Mouse (Mus musculus) MEL (cell line): ENCODE measurements around the gene Anxa4. TPM values are rescaled to one million over a fixed set of nuclear protein-coding genes. Genes with fewer than 3 reads are reported as not detected.

Experiments used
- DNase-seq: peaks from one replicate; pipeline ENCODE4 v3.0.0; 2011; ENCODE audit warnings: low read depth, low spot score
- H3K27ac ChIP-seq: 2 replicates; pipeline ENCODE4 v1.5.1; 2012; ENCODE audit warnings: low read depth, mild to moderate bottlenecking, control low read depth, low read length, moderate library complexity; ENCODE audit not compliant: control insufficient read depth
- H3K27me3 ChIP-seq, 2 experiments: fragments of 150-350 bp in 1 of 2; sonication (generic) in 1 of 2; 2 replicates each; pipeline ENCODE4 v1.6.1; 2012; ENCODE audit warnings: low read length in 2 of 2, mild to moderate bottlenecking in 2 of 2, improper control_type of control experiment in 1 of 2, moderate library complexity in 1 of 2; ENCODE audit not compliant: insufficient read depth in 2 of 2, control insufficient read depth in 1 of 2
- H3K36me3 ChIP-seq, 2 experiments: 2 replicates each; pipeline ENCODE4 v1.6.1; 2012 to 2014; ENCODE audit warnings: low read length in 2 of 2, improper control_type of control experiment in 1 of 2, inconsistent platforms in 1 of 2, mild to moderate bottlenecking in 1 of 2; ENCODE audit not compliant: insufficient read depth in 2 of 2, control insufficient read depth in 1 of 2
- H3K4me1 ChIP-seq, 2 experiments: fragments of 150-350 bp in 1 of 2; sonication (generic) in 1 of 2; 2 replicates each; pipeline ENCODE4 v1.6.1; 2012; ENCODE audit warnings: low read length in 2 of 2, improper control_type of control experiment in 1 of 2, mild to moderate bottlenecking in 1 of 2; ENCODE audit not compliant: insufficient read depth in 2 of 2, control insufficient read depth in 1 of 2
- H3K4me3 ChIP-seq, 2 experiments: fragments of 150-350 bp in 1 of 2; sonication (generic) in 1 of 2; 2 replicates each; pipeline ENCODE4 v1.5.1; 2012; ENCODE audit warnings: low read depth in 2 of 2, low read length in 2 of 2, mild to moderate bottlenecking in 2 of 2, moderate library complexity in 2 of 2, control low read depth in 1 of 2, improper control_type of control experiment in 1 of 2; ENCODE audit not compliant: control insufficient read depth in 1 of 2, insufficient read depth in 1 of 2
- H3K79me2 ChIP-seq: 2 replicates; pipeline ENCODE4 v1.6.1; 2012; ENCODE audit warnings: mild to moderate bottlenecking, low read length, moderate library complexity; ENCODE audit not compliant: control insufficient read depth, poor library complexity, insufficient read depth
- H3K9ac ChIP-seq: 2 replicates; pipeline ENCODE4 v1.6.1; 2012; ENCODE audit warnings: low read depth, mild to moderate bottlenecking, control low read depth, low read length, moderate library complexity; ENCODE audit not compliant: control insufficient read depth, poor library complexity, severe bottlenecking
- H3K9me3 ChIP-seq: fragments of 150-350 bp; sonication (generic); replicated peaks from 2 replicates; pipeline ENCODE4 v1.6.1; 2012; ENCODE audit warnings: mild to moderate bottlenecking, low read length, improper control_type of control experiment, moderate library complexity; ENCODE audit not compliant: insufficient read depth
- CHD1 ChIP-seq: IDR thresholded peaks from 2 replicates; pipeline ENCODE4 v1.6.1; 2012; ENCODE audit warnings: low read depth, mild to moderate bottlenecking, inconsistent platforms, low read length, improper control_type of control experiment
- CHD2 ChIP-seq: IDR thresholded peaks from 2 replicates; pipeline ENCODE4 v1.6.1; 2011; ENCODE audit warnings: low read length, improper control_type of control experiment
- CTCF ChIP-seq, 3 experiments: IDR thresholded peaks in 2 of 3; conservative IDR thresholded peaks in 1 of 3; 2 replicates each; pipeline ENCODE4 v1.5.1; 2011 to 2012; ENCODE audit warnings: low read length in 3 of 3, low read depth in 2 of 3, mild to moderate bottlenecking in 2 of 3, improper control_type of control experiment in 1 of 3, inconsistent platforms in 1 of 3, mixed read lengths in 1 of 3, moderate library complexity in 1 of 3; ENCODE audit not compliant: control insufficient read depth in 1 of 3, insufficient read depth in 1 of 3, poor library complexity in 1 of 3, severe bottlenecking in 1 of 3
- E2F4 ChIP-seq: IDR thresholded peaks from 2 replicates; pipeline ENCODE4 v1.6.1; 2011; ENCODE audit warnings: low read depth, low read length, improper control_type of control experiment, borderline replicate concordance
- ELF1 ChIP-seq: IDR thresholded peaks from 2 replicates; pipeline ENCODE4 v1.6.1; 2014; ENCODE audit warnings: low read depth, mild to moderate bottlenecking, inconsistent platforms, low read length, improper control_type of control experiment, moderate library complexity
- EP300 ChIP-seq, 2 experiments: IDR thresholded peaks; 2 replicates each; pipeline ENCODE4 v1.6.1; 2011; ENCODE audit warnings: improper control_type of control experiment in 2 of 2, low read length in 2 of 2, low read depth in 1 of 2, mild to moderate bottlenecking in 1 of 2
- ETS1 ChIP-seq: IDR thresholded peaks from 2 replicates; pipeline ENCODE4 v1.6.1; 2012; ENCODE audit warnings: low read depth, mild to moderate bottlenecking, inconsistent platforms, low read length, improper control_type of control experiment, moderate library complexity
- GABPA ChIP-seq: IDR thresholded peaks from 2 replicates; pipeline ENCODE4 v1.6.1; 2012; ENCODE audit warnings: low read depth, mild to moderate bottlenecking, inconsistent platforms, low read length, improper control_type of control experiment, moderate library complexity
- GATA1 ChIP-seq: IDR thresholded peaks from 2 replicates; pipeline ENCODE4 v1.6.1; 2011; ENCODE audit warnings: low read depth, low read length, improper control_type of control experiment
- HCFC1 ChIP-seq: IDR thresholded peaks from 2 replicates; pipeline ENCODE4 v1.6.1; 2012; ENCODE audit warnings: low read depth, mild to moderate bottlenecking, inconsistent platforms, low read length, improper control_type of control experiment, moderate library complexity
- JUND ChIP-seq: IDR thresholded peaks from 2 replicates; pipeline ENCODE4 v1.6.1; 2011; ENCODE audit warnings: low read depth, mild to moderate bottlenecking, improper control_type of control experiment, low read length
- KAT2A ChIP-seq: conservative IDR thresholded peaks from 2 replicates; pipeline ENCODE4 v1.6.1; 2012; ENCODE audit warnings: low read depth, low read length, improper control_type of control experiment, inconsistent platforms
- MAX ChIP-seq: IDR thresholded peaks from 2 replicates; pipeline ENCODE4 v1.6.1; 2011; ENCODE audit warnings: low read length, improper control_type of control experiment
- MAZ ChIP-seq: IDR thresholded peaks from 2 replicates; pipeline ENCODE4 v1.6.1; 2012; ENCODE audit warnings: low read depth, mild to moderate bottlenecking, inconsistent platforms, low read length, improper control_type of control experiment
- MXI1 ChIP-seq: IDR thresholded peaks from 2 replicates; pipeline ENCODE4 v1.6.1; 2011; ENCODE audit warnings: mild to moderate bottlenecking, low read depth, low read length, improper control_type of control experiment
- MYB ChIP-seq: IDR thresholded peaks from 2 replicates; pipeline ENCODE4 v1.6.1; 2011; ENCODE audit warnings: mild to moderate bottlenecking, low read depth, low read length, improper control_type of control experiment
- MYC ChIP-seq: IDR thresholded peaks from 2 replicates; pipeline ENCODE4 v1.6.1; 2011; ENCODE audit warnings: low read depth, mild to moderate bottlenecking, low read length, improper control_type of control experiment, moderate library complexity
- NELFE ChIP-seq: IDR thresholded peaks from 2 replicates; pipeline ENCODE4 v1.6.1; 2011; ENCODE audit warnings: low read depth, low read length, improper control_type of control experiment
- NRF1 ChIP-seq: IDR thresholded peaks from 2 replicates; pipeline ENCODE4 v1.6.1; 2014; ENCODE audit warnings: low read depth, mild to moderate bottlenecking, inconsistent platforms, low read length, improper control_type of control experiment, moderate library complexity; ENCODE audit not compliant: poor library complexity, insufficient read depth, severe bottlenecking
- POLR2AphosphoS2 ChIP-seq: IDR thresholded peaks from 2 replicates; pipeline ENCODE4 v1.6.1; 2011; ENCODE audit warnings: low read length, improper control_type of control experiment
- POLR2AphosphoS5 ChIP-seq: IDR thresholded peaks from 2 replicates; pipeline ENCODE4 v1.6.1; 2012; ENCODE audit warnings: low read depth, borderline replicate concordance, mild to moderate bottlenecking, inconsistent platforms, low read length, moderate library complexity, mixed read lengths
- RAD21 ChIP-seq: IDR thresholded peaks from 2 replicates; pipeline ENCODE4 v1.6.1; 2011; ENCODE audit warnings: mild to moderate bottlenecking, low read depth, low read length, improper control_type of control experiment
- RCOR1 ChIP-seq: IDR thresholded peaks from 2 replicates; pipeline ENCODE4 v1.6.1; 2012; ENCODE audit warnings: low read depth, mild to moderate bottlenecking, inconsistent platforms, low read length, improper control_type of control experiment
- SMC3 ChIP-seq: IDR thresholded peaks from 2 replicates; pipeline ENCODE4 v1.6.1; 2011; ENCODE audit warnings: low read depth, low read length, improper control_type of control experiment
- TAL1 ChIP-seq: IDR thresholded peaks from 2 replicates; pipeline ENCODE4 v1.6.1; 2012; ENCODE audit warnings: mild to moderate bottlenecking, inconsistent platforms, low read length, moderate library complexity, mixed read lengths
- TCF12 ChIP-seq: IDR thresholded peaks from 2 replicates; pipeline ENCODE4 v1.6.1; 2014; ENCODE audit warnings: low read depth, mild to moderate bottlenecking, inconsistent platforms, low read length, improper control_type of control experiment, moderate library complexity
- USF1 ChIP-seq: IDR thresholded peaks from 2 replicates; pipeline ENCODE4 v1.6.1; 2014; ENCODE audit warnings: low read depth, mild to moderate bottlenecking, inconsistent platforms, low read length, improper control_type of control experiment, moderate library complexity
- ZKSCAN1 ChIP-seq: IDR thresholded peaks from 2 replicates; pipeline ENCODE4 v1.6.1; 2012; ENCODE audit warnings: low read depth, mild to moderate bottlenecking, inconsistent platforms, low read length, improper control_type of control experiment, moderate library complexity
- ZNF384 ChIP-seq: IDR thresholded peaks from 2 replicates; pipeline ENCODE4 v1.6.1; 2012; ENCODE audit warnings: low read depth, mild to moderate bottlenecking, inconsistent platforms, low read length, improper control_type of control experiment
- polyA plus RNA-seq, 2 experiments: library from polyadenylated mRNA; stranded (reverse) in 1 of 2; unstranded in 1 of 2; fragments of >175 nt in 1 of 2; fragments of >200 nt in 1 of 2; gene quantifications; 2 replicates each; pipeline versions ENCODE4 v1.2.1 to v1.2.4; 2012; ENCODE audit warnings: low replicate concordance in 2 of 2, low read depth in 1 of 2; ENCODE audit not compliant: insufficient read length in 2 of 2, insufficient read depth in 1 of 2, missing spikeins in 1 of 2
- total RNA-seq: library from RNA; depleted of rRNA; stranded (reverse); fragments of 300-350 nt; gene quantifications from 2 replicates; pipeline ENCODE4 v1.2.3, GENCODE M21; 2012

Gene Anxa4
- total and polyA plus RNA-seq, 3 experiments, result 31.1 to 176 (median 53.6) TPM

DNA sequence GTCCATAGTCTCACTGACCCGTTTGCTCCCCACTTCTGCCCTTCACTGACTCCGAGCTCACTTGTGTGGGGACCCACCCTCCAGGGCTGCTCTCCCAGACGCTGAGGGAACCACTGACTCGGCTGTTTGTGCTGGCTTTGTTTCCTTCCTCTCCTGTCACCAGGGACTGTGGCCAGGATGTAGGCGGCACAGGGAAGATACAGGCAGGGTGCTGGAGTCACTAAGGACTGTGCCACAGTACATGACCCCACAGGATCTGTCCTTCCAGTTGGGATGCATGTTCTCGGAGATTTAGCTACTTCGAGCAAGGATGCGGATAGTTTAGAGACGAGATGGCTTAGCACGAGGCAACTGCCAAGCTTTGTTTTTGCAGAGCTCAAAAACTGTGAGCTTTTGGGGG is 30.4 kb upstream of the Anxa4 start:
- Histone ChIP-seq H3K9ac (no peak overlapping the region), H3K4me1 (peaks cover 0 to 5% of the 10 kb centered on the region in 2 experiments; a peak in 1 of 4 replicates), H3K27ac (no peak overlapping the region), H3K27me3 (no peaks in the 10 kb centered on the region), H3K79me2 (no peaks in the 10 kb centered on the region), H3K4me3 (no peak overlapping the region), H3K36me3 (no peaks in the 10 kb centered on the region), H3K9me3 (no peaks in the 10 kb centered on the region)
- DNase-seq, result no peak
- TF ChIP-seq CTCF (IDR thresholded peaks at IDR 0.05 in 2 of 3, conservative IDR thresholded peaks at IDR 0.05 in 1 of 3; ENCODE audit: control insufficient read depth in 1 of 3, insufficient read depth in 1 of 3, low read depth in 2 of 3, low read length in 3 of 3, poor library complexity in 1 of 3, severe bottlenecking in 1 of 3), result no peak
- TF ChIP-seq POLR2AphosphoS2, result no peak
- TF ChIP-seq RAD21, result no peak
- TF ChIP-seq EP300 (IDR thresholded peaks at IDR 0.05; ENCODE audit: low read depth in 1 of 2, low read length in 2 of 2), result no peak
- no peak for TF ChIP-seq CHD2
- TF ChIP-seq SMC3, result no peak
- no peak for TF ChIP-seq KAT2A
- no peak for TF ChIP-seq ELF1
- TF ChIP-seq GABPA, result no peak
- TF ChIP-seq POLR2AphosphoS5, result no peak
- TF ChIP-seq E2F4, result no peak
- no peak for TF ChIP-seq NRF1
- no peak for TF ChIP-seq CHD1
- TF ChIP-seq NELFE, result no peak
- no peak for TF ChIP-seq MYC
- no peak for TF ChIP-seq MYB
- no peak for TF ChIP-seq TAL1
- no peak for TF ChIP-seq ZNF384

DNA sequence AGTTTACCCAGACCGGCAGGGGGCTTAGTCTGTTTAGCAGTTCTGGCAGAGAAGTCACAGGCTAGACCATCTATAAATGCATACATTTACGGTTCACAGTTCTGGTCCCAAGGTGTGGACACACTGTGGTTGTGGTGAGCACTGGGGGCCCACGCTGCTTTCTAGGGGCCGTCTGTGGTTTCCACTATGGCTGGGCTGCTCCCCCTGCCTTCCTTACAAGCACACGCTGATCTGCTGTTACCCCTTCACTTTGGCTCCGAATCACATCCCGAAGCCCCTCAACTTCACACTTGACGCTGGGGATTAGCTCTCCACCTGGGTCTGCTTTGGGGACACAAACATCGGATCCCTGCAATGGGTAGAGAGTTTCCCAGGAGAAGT is 29.7 kb upstream of the Anxa4 start:
- H3K27ac ChIP-seq, result no peak overlapping the region
- H3K79me2 ChIP-seq, result no peaks in the 10 kb centered on the region
- DNase-seq, result no peak
- H3K9me3 ChIP-seq, result no peaks in the 10 kb centered on the region
- no peak overlapping the region for H3K4me3 ChIP-seq
- TF ChIP-seq MAZ (no peak), MXI1 (no peak), ZKSCAN1 (no peak), CHD2 (no peak), JUND (no peak), NRF1 (no peak), GABPA (no peak), TCF12 (no peak), TAL1 (no peak), RCOR1 (no peak), NELFE (no peak), SMC3 (no peak), ETS1 (no peak), CHD1 (no peak), ELF1 (no peak), HCFC1 (no peak), E2F4 (no peak), USF1 (no peak), MAX (no peak), GATA1 (no peak)
- TF ChIP-seq, all 39 proteins: peak for 0
- no peaks in the 10 kb centered on the region for H3K27me3 ChIP-seq
- no peak overlapping the region for H3K9ac ChIP-seq
- H3K4me1 ChIP-seq, result peaks cover 0 to 5% of the 10 kb centered on the region in 2 experiments; a peak in 1 of 4 replicates
- no peaks in the 10 kb centered on the region for H3K36me3 ChIP-seq
